20 mouse cellular contexts compared by ENCODE assay signal in genomic region chr4:7979772-7980351, GRCm38 (mm10).
A peak's percentile ranks its signal among the peaks of the same experiment; 100 is the strongest.
DNase-seq lines count a peak whose midpoint lies in the region; ATAC-seq and TF ChIP-seq lines count a peak whose summit lies in the region.
"Had no signal": no experiment of that assay in that cellular context is flagged by ENCODE, and none has a peak within 500 bp of the region (broad histone marks: within the 10 kb centered on the region; RNA-seq: fewer than 3 reads in every experiment).

No protein-coding gene starts in this region.

- no peak overlapping the region for H3K4me3 ChIP-seq in forebrain, postnatal 0 days (ENCODE audit: low read depth, low read length)
- H3K4me3 ChIP-seq in forebrain, embryonic 15.5 days, result no peak overlapping the region
- no peak overlapping the region for H3K4me3 ChIP-seq in midbrain, embryonic 14.5 days (replicated peaks; ENCODE audit: low read depth, low read length)
- H3K4me3 ChIP-seq in midbrain, embryonic 10.5 days, result no peak overlapping the region
- H3K4me3 ChIP-seq in midbrain, postnatal 0 days (ENCODE audit: low read depth, low read length), result no peak overlapping the region
- no peak overlapping the region for H3K4me3 ChIP-seq in liver, embryonic 12.5 days
- H3K4me3 ChIP-seq: embryonic facial prominence, embryonic 13.5 days; forebrain, embryonic 12.5 days; heart, embryonic 13.5 days had no signal

- WGBS in forebrain, postnatal 0 days, result 58% methylated on average over 12 of the region's 12 CpGs
- WGBS in forebrain, embryonic 15.5 days, result 75% methylated on average over 12 of the region's 12 CpGs
- 71% methylated on average over 12 of the region's 12 CpGs for WGBS in midbrain, embryonic 14.5 days
- 94% methylated on average over 12 of the region's 12 CpGs for WGBS in midbrain, embryonic 10.5 days
- 60% methylated on average over 12 of the region's 12 CpGs for WGBS in midbrain, postnatal 0 days
- 73% methylated on average over 12 of the region's 12 CpGs for WGBS in liver, embryonic 12.5 days (ENCODE audit: insufficient replicate concordance)

- H3K9ac ChIP-seq in forebrain, postnatal 0 days, result no peak overlapping the region
- H3K9ac ChIP-seq in forebrain, embryonic 15.5 days (replicated peaks), result no peak overlapping the region
- H3K9ac ChIP-seq in midbrain, embryonic 14.5 days (replicated peaks; ENCODE audit: low read length), result no peak overlapping the region
- H3K9ac ChIP-seq in midbrain, postnatal 0 days (replicated peaks; ENCODE audit: low read length, poor library complexity, severe bottlenecking), result no peak overlapping the region
- H3K9ac ChIP-seq in liver, embryonic 12.5 days, result no peak overlapping the region
- H3K9ac ChIP-seq: embryonic facial prominence, embryonic 13.5 days; forebrain, embryonic 12.5 days; heart, embryonic 13.5 days had no signal

- no peak overlapping the region for H3K27ac ChIP-seq in forebrain, postnatal 0 days (ENCODE audit: low read depth, low read length)
- no peak overlapping the region for H3K27ac ChIP-seq in forebrain, embryonic 15.5 days (replicated peaks)
- no peak overlapping the region for H3K27ac ChIP-seq in midbrain, embryonic 14.5 days (replicated peaks; ENCODE audit: low read depth, low read length)
- no peak overlapping the region for H3K27ac ChIP-seq in midbrain, embryonic 10.5 days (replicated peaks)
- H3K27ac ChIP-seq in midbrain, postnatal 0 days (ENCODE audit: low read depth, low read length), result no peak overlapping the region
- no peak overlapping the region for H3K27ac ChIP-seq in liver, embryonic 12.5 days
- H3K27ac ChIP-seq: embryonic facial prominence, embryonic 13.5 days; forebrain, embryonic 12.5 days; heart, embryonic 13.5 days had no signal

- no peaks in the 10 kb centered on the region for H3K27me3 ChIP-seq in forebrain, postnatal 0 days (ENCODE audit: insufficient read depth, low read length)
- no peaks in the 10 kb centered on the region for H3K27me3 ChIP-seq in forebrain, embryonic 15.5 days
- no peaks in the 10 kb centered on the region for H3K27me3 ChIP-seq in midbrain, embryonic 14.5 days (ENCODE audit: control insufficient read depth, insufficient read depth, low read length)
- H3K27me3 ChIP-seq in midbrain, embryonic 10.5 days (ENCODE audit: low read depth, poor library complexity, severe bottlenecking), result no peaks in the 10 kb centered on the region
- H3K27me3 ChIP-seq in midbrain, postnatal 0 days (ENCODE audit: insufficient read depth, low read length), result no peaks in the 10 kb centered on the region
- H3K27me3 ChIP-seq in liver, embryonic 12.5 days (replicated peaks), result no peaks in the 10 kb centered on the region
- H3K27me3 ChIP-seq: embryonic facial prominence, embryonic 13.5 days; forebrain, embryonic 12.5 days; heart, embryonic 13.5 days had no signal

- no peaks in the 10 kb centered on the region for H3K36me3 ChIP-seq in forebrain, postnatal 0 days (ENCODE audit: insufficient read depth)
- no peaks in the 10 kb centered on the region for H3K36me3 ChIP-seq in forebrain, embryonic 15.5 days
- H3K36me3 ChIP-seq in midbrain, embryonic 14.5 days (ENCODE audit: control insufficient read depth, insufficient read depth, low read length), result no peaks in the 10 kb centered on the region
- H3K36me3 ChIP-seq in midbrain, embryonic 10.5 days, result no peaks in the 10 kb centered on the region
- H3K36me3 ChIP-seq in midbrain, postnatal 0 days (ENCODE audit: insufficient read depth, low read length), result no peaks in the 10 kb centered on the region
- no peaks in the 10 kb centered on the region for H3K36me3 ChIP-seq in liver, embryonic 12.5 days
- H3K36me3 ChIP-seq: embryonic facial prominence, embryonic 13.5 days; forebrain, embryonic 12.5 days; G1E; heart, embryonic 13.5 days had no signal

- no peaks in the 10 kb centered on the region for H3K4me1 ChIP-seq in forebrain, postnatal 0 days (ENCODE audit: insufficient read depth)
- H3K4me1 ChIP-seq in forebrain, embryonic 15.5 days, result no peaks in the 10 kb centered on the region
- 0 out of 2 replicates have a peak, but pooled peaks cover 3% of the 10 kb centered on the region for H3K4me1 ChIP-seq in midbrain, embryonic 14.5 days (ENCODE audit: control insufficient read depth, insufficient read depth, low read length)
- peaks cover 2% of the 10 kb centered on the region; the same call in 1 of the 2 replicates for H3K4me1 ChIP-seq in midbrain, embryonic 10.5 days
- H3K4me1 ChIP-seq in midbrain, postnatal 0 days (ENCODE audit: insufficient read depth, low read length), result no peaks in the 10 kb centered on the region
- H3K4me1 ChIP-seq in liver, embryonic 12.5 days, result no peaks in the 10 kb centered on the region
- H3K4me1 ChIP-seq: embryonic facial prominence, embryonic 13.5 days; forebrain, embryonic 12.5 days; heart, embryonic 13.5 days had no signal

- no peak for TF ChIP-seq CTCF in forebrain, postnatal 0 days (IDR thresholded peaks at IDR 0.05; ENCODE audit: low read depth)
- TF ChIP-seq CTCF in brain, embryonic 14.5 days (IDR thresholded peaks at IDR 0.05; ENCODE audit: borderline replicate concordance, extremely low read depth, insufficient read depth, insufficient read length), result no peak
- no peak for TF ChIP-seq CTCF in midbrain, postnatal 0 days (IDR thresholded peaks at IDR 0.05)

- TF ChIP-seq POLR2A in brain, embryonic 14.5 days (IDR thresholded peaks at IDR 0.05; ENCODE audit: borderline replicate concordance, extremely low read depth, insufficient read depth, insufficient read length, poor library complexity, severe bottlenecking), result no peak

- H3K9me3 ChIP-seq in forebrain, postnatal 0 days (ENCODE audit: low read length), result no peaks in the 10 kb centered on the region
- no peaks in the 10 kb centered on the region for H3K9me3 ChIP-seq in forebrain, embryonic 15.5 days
- H3K9me3 ChIP-seq in midbrain, embryonic 14.5 days (ENCODE audit: control insufficient read depth, low read length), result no peaks in the 10 kb centered on the region
- no peaks in the 10 kb centered on the region for H3K9me3 ChIP-seq in midbrain, embryonic 10.5 days (replicated peaks)
- H3K9me3 ChIP-seq in midbrain, postnatal 0 days (ENCODE audit: low read length), result no peaks in the 10 kb centered on the region
- H3K9me3 ChIP-seq in liver, embryonic 12.5 days (replicated peaks), result no peaks in the 10 kb centered on the region
- H3K9me3 ChIP-seq: embryonic facial prominence, embryonic 13.5 days; forebrain, embryonic 12.5 days; G1E; heart, embryonic 13.5 days had no signal

- H3K4me2 ChIP-seq in forebrain, postnatal 0 days (ENCODE audit: low read depth), result no peak overlapping the region
- H3K4me2 ChIP-seq in forebrain, embryonic 15.5 days (replicated peaks), result no peak overlapping the region
- H3K4me2 ChIP-seq in midbrain, embryonic 14.5 days (ENCODE audit: low read length), result no peak overlapping the region
- no peak overlapping the region for H3K4me2 ChIP-seq in midbrain, postnatal 0 days (ENCODE audit: low read depth, low read length, poor library complexity, severe bottlenecking)
- no peak overlapping the region for H3K4me2 ChIP-seq in liver, embryonic 12.5 days
- H3K4me2 ChIP-seq: embryonic facial prominence, embryonic 13.5 days; forebrain, embryonic 12.5 days; heart, embryonic 13.5 days had no signal

- peak; percentile 32; the same call in 1 of the 2 replicates for ATAC-seq in forebrain, postnatal 0 days
- no peak for ATAC-seq in forebrain, embryonic 15.5 days (replicated peaks)
- no peak for ATAC-seq in midbrain, embryonic 14.5 days (ENCODE audit: low FRiP score, low TSS enrichment)
- ATAC-seq in midbrain, postnatal 0 days (ENCODE audit: low FRiP score), result 0 out of 2 replicates have a peak, but pooled peaks have one; percentile 49
- no peak for ATAC-seq in liver, embryonic 12.5 days
- ATAC-seq: inflammation-experienced regulatory T-cells, adult 6 months; intestine, postnatal 0 days had no signal

- DNase-seq in forebrain, postnatal 0 days, result peak; percentile 22
- DNase-seq in midbrain, embryonic 14.5 days, result peak; percentile 33
- no peak for DNase-seq in midbrain, embryonic 10.5 days (ENCODE audit: low spot score)
- DNase-seq in brain, embryonic 14.5 days (ENCODE audit: low read depth), result peak; percentile 50
- peak; percentile 37 for DNase-seq in midbrain, postnatal 0 days (ENCODE audit: low spot score)
- DNase-seq in gastrocnemius, adult 18-20 months (ENCODE audit: low spot score), result no peak
- DNase-seq: adrenal gland, postnatal 10 days; cerebellum, adult 18-20 months; cerebellum, adult 9-11 months; cerebellum, postnatal 36 days; gastrocnemius, postnatal 14 days; heart, postnatal 36 days had no signal

Comparison
In these comparisons a context has a peak if more than half of its experiments do, and no peak if none do; other contexts are left out.
1. ATAC-seq: peak in forebrain, postnatal 0 days (single experiment) and midbrain, postnatal 0 days (single experiment); none in forebrain, embryonic 15.5 days (single experiment), midbrain, embryonic 14.5 days (single experiment) and liver, embryonic 12.5 days (single experiment).
2. DNase-seq: peak in forebrain, postnatal 0 days (single experiment), midbrain, embryonic 14.5 days (single experiment), brain, embryonic 14.5 days (single experiment) and midbrain, postnatal 0 days (single experiment); none in midbrain, embryonic 10.5 days (single experiment) and gastrocnemius, adult 18-20 months (single experiment).